Mouse (Mus musculus) liver, embryonic 13.5 days (tissue): ENCODE results near the gene Cit. TPM values are rescaled to one million over a fixed set of nuclear protein-coding genes. Genes with fewer than 3 reads are reported as not detected.

ENCODE experiments used
- ATAC-seq: fragments of 200-750 bp; cut with Nextera tagmentation; 2 replicates; pipeline ENCODE4 v1.8.0; 2017; ENCODE audit warnings: low read depth, mild to moderate bottlenecking, moderate number of reproducible peaks, moderate library complexity
- DNase-seq: peaks from one replicate; pipeline ENCODE4 v3.0.0; 2022
- H3K27ac ChIP-seq: fragments of 300-500 bp; sonication (generic); 2 replicates; pipeline ENCODE4 v1.5.1; 2015; ENCODE audit warnings: moderate library complexity, mild to moderate bottlenecking, inconsistent platforms
- H3K27me3 ChIP-seq: fragments of 300-500 bp; sonication (generic); 2 replicates; pipeline ENCODE4 v1.6.1; 2015; ENCODE audit warnings: mild to moderate bottlenecking, inconsistent platforms
- H3K36me3 ChIP-seq: fragments of 300-500 bp; sonication (generic); 2 replicates; pipeline ENCODE4 v1.6.1; 2015; ENCODE audit warnings: mild to moderate bottlenecking, inconsistent platforms
- H3K4me1 ChIP-seq: fragments of 300-500 bp; sonication (generic); replicated peaks from 2 replicates; pipeline ENCODE4 v1.6.1; 2015; ENCODE audit warnings: inconsistent platforms
- H3K4me2 ChIP-seq: fragments of 300-500 bp; sonication (generic); 2 replicates; pipeline ENCODE4 v1.6.1; 2015; ENCODE audit warnings: inconsistent platforms, mild to moderate bottlenecking, moderate library complexity
- H3K4me3 ChIP-seq: fragments of 300-500 bp; sonication (generic); replicated peaks from 2 replicates; pipeline ENCODE4 v1.5.1; 2015; ENCODE audit warnings: mild to moderate bottlenecking, inconsistent platforms
- H3K9ac ChIP-seq: fragments of 300-500 bp; sonication (generic); 2 replicates; pipeline ENCODE4 v1.6.1; 2015; ENCODE audit warnings: mild to moderate bottlenecking, inconsistent platforms
- H3K9me3 ChIP-seq: fragments of 300-500 bp; sonication (generic); replicated peaks from 2 replicates; pipeline ENCODE4 v1.6.1; 2016; ENCODE audit warnings: inconsistent platforms
- WGBS: fragments of 180-500 bp; shearing (Covaris S2); methylation state at CpG from one replicate; pipeline ENCODE4 v1.1.7; 2015; ENCODE audit not compliant: insufficient replicate concordance; 5-methylcytosine and 5-hydroxymethylcytosine counted together
- polyA plus RNA-seq: library from polyadenylated mRNA; unstranded; fragments of >200 nt; fragmentation: Nextera tagmentation; extraction: Ambion mirVana; gene quantifications from 2 replicates; pipeline ENCODE4 v1.2.1, GENCODE M21; 2015

The Cit gene
- polyA plus RNA-seq, 1 experiment from 2014 or later: 39.4 TPM

DNA sequence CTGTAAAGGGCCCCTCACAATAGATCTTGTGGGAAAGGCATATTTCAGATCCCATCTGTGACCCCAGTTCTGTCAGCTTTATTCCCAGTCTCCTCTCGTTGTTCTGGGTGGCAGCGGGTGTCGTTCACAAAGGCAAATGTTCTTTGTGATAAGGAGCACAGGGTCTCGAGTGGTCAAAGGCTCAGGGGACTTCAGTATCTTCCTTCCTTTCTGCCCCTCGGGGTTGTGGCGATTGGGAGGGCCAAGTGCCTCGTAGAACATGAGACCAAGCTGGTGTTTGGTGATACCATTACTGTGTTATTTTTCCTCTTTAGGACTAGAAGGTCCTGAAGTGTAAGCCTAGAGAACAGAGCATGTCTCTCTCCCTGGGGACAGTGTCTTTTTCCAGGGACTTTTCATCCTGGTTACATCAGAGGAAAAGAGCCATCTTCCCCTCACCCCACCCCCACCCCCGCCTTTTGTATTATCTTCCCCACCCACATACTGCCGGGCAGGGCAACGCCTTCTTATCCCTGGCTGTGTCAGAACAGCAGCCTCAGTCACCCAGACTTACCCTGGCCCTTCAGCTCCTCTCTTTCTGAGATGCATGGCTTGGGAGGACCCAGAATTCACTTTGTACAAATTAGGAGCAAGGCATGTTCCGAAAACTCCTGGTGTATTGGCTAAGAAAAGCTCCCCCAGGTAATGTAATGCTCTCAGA, 99.9 kb downstream of the Cit start:
- H3K4me3 ChIP-seq: peak overlapping the region; percentile 60
- WGBS: 12% methylated on average over 11 of the region's 11 CpGs
- peak; percentile 62 for DNase-seq
- peaks cover 64% of the 10 kb centered on the region for H3K4me1 ChIP-seq
- H3K9ac ChIP-seq: peak overlapping the region; percentile 81
- peak overlapping the region; percentile 96 for H3K27ac ChIP-seq
- ATAC-seq: peak; percentile 88
- H3K9me3 ChIP-seq: no peaks in the 10 kb centered on the region
- peak overlapping the region; percentile 87 for H3K4me2 ChIP-seq
- H3K36me3 ChIP-seq: peaks cover 92% of the 10 kb centered on the region
- H3K27me3 ChIP-seq: no peaks in the 10 kb centered on the region

DNA sequence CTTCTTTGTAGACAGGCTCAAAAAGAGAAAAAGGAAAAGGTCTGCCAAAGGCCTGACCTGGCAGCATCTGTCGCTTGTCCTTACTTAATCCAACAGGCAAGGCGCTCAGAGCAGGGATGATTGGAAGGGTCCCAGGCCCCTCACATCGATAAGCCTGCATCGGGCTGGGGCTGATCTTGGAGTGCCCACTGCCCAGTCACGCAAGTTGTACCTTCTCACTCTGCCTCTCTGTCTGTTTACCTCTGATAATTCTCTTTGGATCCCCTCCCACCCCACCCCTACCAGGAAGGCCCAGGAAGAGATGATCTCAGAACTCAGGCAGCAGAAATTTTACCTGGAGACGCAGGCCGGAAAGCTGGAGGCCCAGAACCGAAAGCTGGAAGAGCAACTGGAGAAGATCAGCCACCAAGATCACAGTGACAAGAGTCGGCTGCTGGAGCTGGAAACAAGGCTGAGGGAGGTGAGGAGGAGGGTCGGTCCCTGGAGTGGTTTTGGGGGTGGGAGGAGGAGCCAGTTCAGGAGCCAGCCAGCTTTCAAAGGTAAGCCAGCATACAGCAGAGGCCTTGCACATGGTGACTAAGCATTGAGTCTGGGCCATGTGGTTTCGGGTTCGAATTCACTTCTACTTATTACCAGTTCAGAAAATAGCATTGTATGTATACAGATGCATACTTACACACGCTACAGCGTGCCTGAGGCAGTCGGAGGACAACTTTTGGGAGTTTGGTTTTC, 102.7 kb downstream of the Cit start:
- peak; percentile 67 for DNase-seq
- Histone ChIP-seq H3K36me3 (peaks cover 93% of the 10 kb centered on the region), H3K4me2 (peak overlapping the region; percentile 87), H3K9ac (peak overlapping the region; percentile 81), H3K4me1 (peaks cover 75% of the 10 kb centered on the region), H3K27ac (peak overlapping the region; percentile 96), H3K9me3 (peaks cover 10% of the 10 kb centered on the region), H3K27me3 (no peaks in the 10 kb centered on the region), H3K4me3 (peak overlapping the region; percentile 60)
- 59% methylated on average over 15 of the region's 15 CpGs for WGBS
- peak; percentile 88 for ATAC-seq

DNA sequence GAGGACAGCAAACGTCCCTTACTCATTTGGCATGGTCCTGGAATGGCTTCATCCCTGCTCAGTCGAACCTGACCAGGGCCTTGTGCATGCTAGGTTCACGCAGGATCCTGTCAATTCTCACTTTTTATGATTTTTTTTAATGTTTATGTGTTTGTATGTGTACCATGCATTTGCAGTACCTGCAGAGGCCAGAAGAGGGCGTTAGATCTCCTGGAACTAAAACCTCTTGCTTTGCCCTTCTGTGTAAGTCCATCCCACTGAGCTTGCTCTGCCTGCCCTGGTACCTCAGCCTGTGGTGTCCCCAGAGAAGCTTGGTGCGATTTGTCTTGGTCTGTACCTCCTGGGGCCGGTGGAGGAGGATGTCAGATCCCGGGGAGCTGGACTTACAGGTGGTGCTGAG, 105.9 kb downstream of the Cit start:
- DNase-seq (no peak), ATAC-seq (no peak)
- Histone ChIP-seq H3K4me3 (no peak overlapping the region), H3K36me3 (peaks cover 100% of the 10 kb centered on the region), H3K9ac (no peak overlapping the region), H3K4me2 (no peak overlapping the region), H3K27me3 (no peaks in the 10 kb centered on the region), H3K9me3 (peaks cover 28% of the 10 kb centered on the region), H3K4me1 (peaks cover 49% of the 10 kb centered on the region), H3K27ac (no peak overlapping the region)
- 83% methylated on average over 7 of the region's 7 CpGs for WGBS

- DNase-seq (no peak), ATAC-seq (no peak)
- Histone ChIP-seq H3K36me3 (peaks cover 99% of the 10 kb centered on the region), H3K4me2 (no peak overlapping the region), H3K9me3 (peaks cover 44% of the 10 kb centered on the region), H3K4me1 (peaks cover 44% of the 10 kb centered on the region), H3K9ac (no peak overlapping the region), H3K4me3 (no peak overlapping the region), H3K27me3 (no peaks in the 10 kb centered on the region), H3K27ac (no peak overlapping the region)
- WGBS: 93% methylated on average over 6 of the region's 6 CpGs
These were observed 108.1 kb downstream of the Cit start for GRCm38 (mm10) chr5:115953173-115953572.

GRCm38 (mm10) chr5:115954084-115954483, 109.0 kb downstream of the Cit start:
- H3K36me3 ChIP-seq: peaks cover 99% of the 10 kb centered on the region
- no peak for ATAC-seq
- H3K9ac ChIP-seq: no peak overlapping the region

DNA sequence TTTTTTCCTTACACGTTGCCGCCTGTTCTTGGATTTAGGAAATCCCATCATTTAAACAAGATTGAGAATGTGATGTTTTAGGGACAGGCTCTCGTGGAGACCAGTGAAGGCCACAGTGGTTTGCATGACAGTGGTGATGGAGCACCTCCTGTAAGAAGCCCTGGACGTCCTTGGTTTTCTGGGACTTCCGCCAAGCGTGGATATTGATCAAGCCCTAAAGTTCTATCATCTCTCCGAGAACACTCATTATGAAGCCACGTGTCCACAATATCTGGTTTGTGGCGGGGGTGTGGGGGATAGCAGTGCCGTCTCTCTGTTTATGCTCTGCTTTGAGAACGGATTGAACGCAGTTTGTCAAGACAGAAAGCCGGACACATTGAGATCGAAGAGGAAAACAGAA, 109.5 kb downstream of the Cit start:
- ATAC-seq (no peak), DNase-seq (no peak)
- Histone ChIP-seq H3K27me3 (no peaks in the 10 kb centered on the region), H3K9me3 (peaks cover 44% of the 10 kb centered on the region), H3K4me2 (no peak overlapping the region), H3K36me3 (peaks cover 99% of the 10 kb centered on the region), H3K4me1 (peaks cover 46% of the 10 kb centered on the region), H3K9ac (no peak overlapping the region), H3K4me3 (no peak overlapping the region), H3K27ac (no peak overlapping the region)
- 93% methylated on average over 14 of the region's 14 CpGs for WGBS

More at GRCm38 (mm10) chr5:115954084-115954483, 109.0 kb downstream of the Cit start:
- no peaks in the 10 kb centered on the region for H3K27me3 ChIP-seq
- H3K27ac ChIP-seq: no peak overlapping the region
- peaks cover 44% of the 10 kb centered on the region for H3K4me1 ChIP-seq
- 92% methylated on average over 6 of the region's 6 CpGs for WGBS
- H3K4me3 ChIP-seq: no peak overlapping the region
- H3K4me2 ChIP-seq: no peak overlapping the region
- no peak for DNase-seq
- H3K9me3 ChIP-seq: peaks cover 44% of the 10 kb centered on the region

DNA sequence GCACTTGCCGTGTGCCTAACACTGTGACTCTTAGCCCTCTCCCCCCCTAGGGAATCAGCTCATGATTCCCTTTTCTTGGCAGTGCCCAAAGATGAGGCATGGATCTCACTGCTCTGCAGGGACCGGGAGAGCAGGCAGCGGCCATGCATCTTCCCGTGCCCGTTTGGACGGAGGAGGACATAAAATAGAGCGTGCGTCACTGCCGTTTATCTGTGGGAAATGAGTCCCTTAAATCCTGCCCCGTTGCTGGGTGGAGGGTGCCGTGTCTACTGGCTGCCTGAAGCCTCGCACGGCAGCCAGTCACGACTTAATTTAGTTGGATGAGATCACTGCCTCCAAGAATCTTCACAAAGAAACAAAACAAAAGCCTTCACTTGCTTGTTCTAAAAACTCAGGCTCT, 110.1 kb downstream of the Cit start:
- Histone ChIP-seq H3K9me3 (peaks cover 44% of the 10 kb centered on the region), H3K9ac (no peak overlapping the region), H3K27ac (no peak overlapping the region), H3K4me2 (no peak overlapping the region), H3K4me3 (no peak overlapping the region), H3K27me3 (no peaks in the 10 kb centered on the region), H3K36me3 (peaks cover 99% of the 10 kb centered on the region), H3K4me1 (peaks cover 43% of the 10 kb centered on the region)
- no peak for ATAC-seq
- DNase-seq: no peak
- 97% methylated on average over 14 of the region's 14 CpGs for WGBS

- H3K9ac ChIP-seq: no peak overlapping the region
- H3K27me3 ChIP-seq: no peaks in the 10 kb centered on the region
- H3K4me2 ChIP-seq: no peak overlapping the region
- 95% methylated on average over 14 of the region's 14 CpGs for WGBS
- no peak overlapping the region for H3K4me3 ChIP-seq
- H3K9me3 ChIP-seq: peaks cover 44% of the 10 kb centered on the region
- H3K27ac ChIP-seq: no peak overlapping the region
- H3K36me3 ChIP-seq: peaks cover 99% of the 10 kb centered on the region
- ATAC-seq: no peak
- DNase-seq: no peak
- H3K4me1 ChIP-seq: peaks cover 35% of the 10 kb centered on the region
These were observed 111.0 kb downstream of the Cit start for GRCm38 (mm10) chr5:115956048-115956447.

- Histone ChIP-seq H3K9me3 (peaks cover 39% of the 10 kb centered on the region), H3K27ac (peak overlapping the region; percentile 83; the same call in 1 of the 2 replicates), H3K4me1 (peaks cover 34% of the 10 kb centered on the region), H3K27me3 (no peaks in the 10 kb centered on the region), H3K4me2 (no peak overlapping the region), H3K4me3 (no peak overlapping the region), H3K9ac (no peak overlapping the region), H3K36me3 (peaks cover 99% of the 10 kb centered on the region)
- DNase-seq (no peak), ATAC-seq (no peak)
- 93% methylated on average over 6 of the region's 6 CpGs for WGBS
These were observed 112.1 kb downstream of the Cit start for GRCm38 (mm10) chr5:115957177-115957576.

DNA sequence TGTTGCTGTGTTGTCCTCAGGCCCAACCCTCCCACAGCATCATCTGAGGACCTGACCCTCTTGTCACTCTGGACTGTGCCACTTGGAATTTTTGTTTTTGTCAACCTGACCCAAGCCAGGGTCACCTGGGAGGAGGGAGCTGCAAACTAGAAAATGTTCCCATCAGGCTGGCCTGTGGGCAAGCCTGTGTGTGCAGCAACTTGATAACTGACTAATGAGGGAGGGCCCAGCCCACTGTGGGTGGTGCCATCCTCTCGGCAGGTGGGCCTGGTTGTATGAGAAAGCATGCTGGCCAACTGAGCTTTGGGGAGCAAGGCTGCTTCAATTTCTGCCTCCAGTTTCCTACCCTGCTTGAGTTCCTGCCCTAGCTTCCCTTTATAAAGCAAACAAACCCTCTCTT, 113.3 kb downstream of the Cit start:
- 19% methylated on average over 1 of the region's 1 CpGs for WGBS
- peaks cover 99% of the 10 kb centered on the region for H3K36me3 ChIP-seq
- peak overlapping the region; percentile 42 for H3K9ac ChIP-seq
- peaks cover 34% of the 10 kb centered on the region for H3K4me1 ChIP-seq
- H3K27ac ChIP-seq: peak overlapping the region; percentile 83
- H3K9me3 ChIP-seq: peaks cover 30% of the 10 kb centered on the region
- peak overlapping the region; percentile 44 for H3K4me2 ChIP-seq
- peak; percentile 97 for ATAC-seq
- peak overlapping the region; percentile 5; the same call in 1 of the 2 replicates for H3K4me3 ChIP-seq
- DNase-seq: peak; percentile 65
- H3K27me3 ChIP-seq: no peaks in the 10 kb centered on the region

DNA sequence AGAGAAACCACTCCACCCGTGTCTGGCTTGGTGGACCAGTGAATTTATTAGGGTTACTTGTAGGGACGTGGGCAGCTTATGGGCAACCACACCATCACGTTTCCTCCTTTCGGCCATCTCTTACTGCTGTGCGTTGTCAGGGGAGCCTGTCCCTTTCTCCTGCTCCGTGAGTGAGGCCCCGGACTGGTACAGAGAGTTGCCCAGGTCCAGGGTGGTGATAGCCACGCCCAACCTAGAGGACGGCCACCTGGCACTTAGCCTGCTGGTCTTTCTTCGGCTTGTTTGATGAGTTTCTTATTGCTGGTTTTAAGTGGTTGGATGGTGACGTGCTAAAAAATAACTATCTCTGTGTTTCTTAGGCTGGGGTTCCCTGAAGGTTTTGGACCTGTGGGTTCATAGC, 113.7 kb downstream of the Cit start:
- Histone ChIP-seq H3K4me3 (peak overlapping the region; percentile 5; the same call in 1 of the 2 replicates), H3K27ac (peak overlapping the region; percentile 83), H3K9ac (peak overlapping the region; percentile 6)

More for the DNA sequence above, 113.7 kb downstream of the Cit start:
- peak overlapping the region; percentile 44 for H3K4me2 ChIP-seq
- no peaks in the 10 kb centered on the region for H3K27me3 ChIP-seq
- WGBS: 84% methylated on average over 11 of the region's 11 CpGs
- peaks cover 34% of the 10 kb centered on the region for H3K4me1 ChIP-seq
- DNase-seq (no peak), ATAC-seq (peak; percentile 53)
- peaks cover 99% of the 10 kb centered on the region for H3K36me3 ChIP-seq
- peaks cover 25% of the 10 kb centered on the region for H3K9me3 ChIP-seq
